In genomic region chr7:67373975-67374374, GRCm38 (mm10) we compare ENCODE assay signal across 8 mouse cellular contexts. TPM values are rescaled to one million over a fixed set of nuclear protein-coding genes. Genes with fewer than 3 reads are reported as not detected.
DNase-seq lines count a peak whose midpoint lies in the region; ATAC-seq lines count a peak whose summit lies in the region.

No protein-coding gene starts in this region.

- no peaks in the 10 kb centered on the region; the same call in 1 of the 2 replicates for H3K4me1 ChIP-seq in forebrain, embryonic 11.5 days (replicated peaks; ENCODE audit: control insufficient read depth, insufficient read depth, low read length)

- ATAC-seq in forebrain, embryonic 11.5 days (replicated peaks; ENCODE audit: low FRiP score), result no peak
- peak; percentile 23 to 33 for ATAC-seq in hematopoietic stem cell, adult 5-6 weeks (replicated peaks in 1 of 2; ENCODE audit: insufficient read depth in 1 of 2, low FRiP score in 2 of 2, low TSS enrichment in 1 of 2, low read depth in 1 of 2, poor library complexity in 2 of 2, severe bottlenecking in 2 of 2)
- ATAC-seq in megakaryocyte-erythroid progenitor cell, adult 5-6 weeks (replicated peaks; ENCODE audit: low FRiP score, low TSS enrichment, poor library complexity, severe bottlenecking), result peak; percentile 68

- H3K9me3 ChIP-seq in forebrain, embryonic 11.5 days (ENCODE audit: control insufficient read depth, low read length), result no peaks in the 10 kb centered on the region

- H3K9ac ChIP-seq in forebrain, embryonic 11.5 days (ENCODE audit: low read length), result no peak overlapping the region

- whole genome bisulfite sequencing in forebrain, embryonic 11.5 days, result 43% methylated on average over 5 of the region's 5 CpGs

- peak overlapping the region; percentile 99; the same call in 1 of the 2 replicates for H3K4me2 ChIP-seq in forebrain, embryonic 11.5 days (ENCODE audit: low read depth, low read length, severe bottlenecking)

- no peaks in the 10 kb centered on the region for H3K36me3 ChIP-seq in forebrain, embryonic 11.5 days (ENCODE audit: control insufficient read depth, insufficient read depth, low read length)

- peak; percentile 81 for DNase-seq in 416B (ENCODE audit: low read depth)
- peak; percentile 10 for DNase-seq in MN1 (ENCODE audit: low spot score)
- no peak for DNase-seq in forebrain, embryonic 11.5 days (ENCODE audit: low spot score)
- peak; percentile 37 for DNase-seq in layer of hippocampus, adult 9-11 months
- DNase-seq in testis, postnatal 14 days (ENCODE audit: low spot score), result peak; percentile 48
- no peak for DNase-seq in yolk sac, embryonic 10.5 days (ENCODE audit: low spot score)

- H3K27ac ChIP-seq in forebrain, embryonic 11.5 days (ENCODE audit: low read depth, low read length), result peak overlapping the region; percentile 96; the same call in 1 of the 2 replicates

- no peak overlapping the region for H3K4me3 ChIP-seq in forebrain, embryonic 11.5 days (ENCODE audit: low read depth, low read length)

- H3K27me3 ChIP-seq in forebrain, embryonic 11.5 days (ENCODE audit: control insufficient read depth, insufficient read depth, low read length), result no peaks in the 10 kb centered on the region

RNA-seq across cellular contexts. Expression of gene Mef2a, which starts 1.3 kb away (rescaled TPM):
- polyA plus RNA-seq in forebrain, embryonic 11.5 days (2014; fragmentation: Nextera tagmentation; extraction: Ambion mirVana), result 23.6 and 25.9 TPM in 2 replicates
- total RNA-seq in hematopoietic stem cell, adult 5-6 weeks (2017), result 48.7 and 61.6 TPM in 2 replicates
- 19.9 and 22.5 TPM in 2 replicates for total RNA-seq in megakaryocyte-erythroid progenitor cell, adult 5-6 weeks (2014; fragmentation: Nextera tagmentation)
- total RNA-seq in megakaryocyte-erythroid progenitor cell, adult 5-6 weeks (2017), result 19.0 and 22.7 TPM in 2 replicates

Comparison
In these comparisons a context has a peak if more than half of its experiments do, and no peak if none do; other contexts are left out.
1. DNase-seq: peak in 416B (single experiment), MN1 (single experiment), layer of hippocampus, adult 9-11 months (single experiment) and testis, postnatal 14 days (single experiment); none in forebrain, embryonic 11.5 days (single experiment) and yolk sac, embryonic 10.5 days (single experiment).